Mouse (Mus musculus) limb, embryonic 12.5 days (tissue): Measurements from ENCODE around the gene Ubl7. TPM values are rescaled to one million over a fixed set of nuclear protein-coding genes. Genes with fewer than 3 reads are reported as not detected.

Experiments
- ATAC-seq: fragments of 200-750 bp; cut with Nextera tagmentation; 2 replicates; pipeline ENCODE4 v1.8.0; 2017; ENCODE audit warnings: low read depth, moderate TSS enrichment; ENCODE audit not compliant: insufficient number of reproducible peaks, insufficient read depth, low FRiP score, low TSS enrichment
- H3K27ac ChIP-seq: fragments of 300-500 bp; sonication (generic); 2 replicates; pipeline ENCODE4 v1.5.1; 2016; ENCODE audit warnings: mild to moderate bottlenecking, moderate library complexity
- H3K27me3 ChIP-seq: fragments of 300-500 bp; sonication (generic); 2 replicates; pipeline ENCODE4 v1.6.1; 2016; ENCODE audit warnings: mild to moderate bottlenecking, moderate library complexity
- H3K36me3 ChIP-seq: fragments of 300-500 bp; sonication (generic); 2 replicates; pipeline ENCODE4 v1.6.1; 2016; ENCODE audit warnings: mild to moderate bottlenecking, moderate library complexity
- H3K4me1 ChIP-seq: fragments of 300-500 bp; sonication (generic); replicated peaks from 2 replicates; pipeline ENCODE4 v1.6.1; 2016
- H3K4me2 ChIP-seq: fragments of 300-500 bp; sonication (generic); 2 replicates; pipeline ENCODE4 v1.6.1; 2016; ENCODE audit warnings: mild to moderate bottlenecking, moderate library complexity
- H3K4me3 ChIP-seq: fragments of 300-500 bp; sonication (generic); replicated peaks from 2 replicates; pipeline ENCODE4 v1.5.1; 2016; ENCODE audit warnings: mild to moderate bottlenecking
- H3K9ac ChIP-seq: fragments of 300-500 bp; sonication (generic); replicated peaks from 2 replicates; pipeline ENCODE4 v1.6.1; 2016; ENCODE audit warnings: mild to moderate bottlenecking, moderate library complexity
- H3K9me3 ChIP-seq: fragments of 300-500 bp; sonication (generic); 2 replicates; pipeline ENCODE4 v1.6.1; 2016; ENCODE audit warnings: mild to moderate bottlenecking, moderate library complexity
- WGBS: fragments of 180-500 bp; shearing (Covaris S2); methylation state at CpG from one replicate; pipeline ENCODE4 v1.1.7; 2016; 5-methylcytosine and 5-hydroxymethylcytosine counted together
- polyA plus RNA-seq: library from polyadenylated mRNA; unstranded; fragments of >200 nt; fragmentation: Nextera tagmentation; extraction: Ambion mirVana; gene quantifications from 2 replicates; pipeline ENCODE4 v1.2.1, GENCODE M21; 2016

Gene Ubl7
- polyA plus RNA-seq, 1 experiment from 2014 or later: 124 TPM

DNA sequence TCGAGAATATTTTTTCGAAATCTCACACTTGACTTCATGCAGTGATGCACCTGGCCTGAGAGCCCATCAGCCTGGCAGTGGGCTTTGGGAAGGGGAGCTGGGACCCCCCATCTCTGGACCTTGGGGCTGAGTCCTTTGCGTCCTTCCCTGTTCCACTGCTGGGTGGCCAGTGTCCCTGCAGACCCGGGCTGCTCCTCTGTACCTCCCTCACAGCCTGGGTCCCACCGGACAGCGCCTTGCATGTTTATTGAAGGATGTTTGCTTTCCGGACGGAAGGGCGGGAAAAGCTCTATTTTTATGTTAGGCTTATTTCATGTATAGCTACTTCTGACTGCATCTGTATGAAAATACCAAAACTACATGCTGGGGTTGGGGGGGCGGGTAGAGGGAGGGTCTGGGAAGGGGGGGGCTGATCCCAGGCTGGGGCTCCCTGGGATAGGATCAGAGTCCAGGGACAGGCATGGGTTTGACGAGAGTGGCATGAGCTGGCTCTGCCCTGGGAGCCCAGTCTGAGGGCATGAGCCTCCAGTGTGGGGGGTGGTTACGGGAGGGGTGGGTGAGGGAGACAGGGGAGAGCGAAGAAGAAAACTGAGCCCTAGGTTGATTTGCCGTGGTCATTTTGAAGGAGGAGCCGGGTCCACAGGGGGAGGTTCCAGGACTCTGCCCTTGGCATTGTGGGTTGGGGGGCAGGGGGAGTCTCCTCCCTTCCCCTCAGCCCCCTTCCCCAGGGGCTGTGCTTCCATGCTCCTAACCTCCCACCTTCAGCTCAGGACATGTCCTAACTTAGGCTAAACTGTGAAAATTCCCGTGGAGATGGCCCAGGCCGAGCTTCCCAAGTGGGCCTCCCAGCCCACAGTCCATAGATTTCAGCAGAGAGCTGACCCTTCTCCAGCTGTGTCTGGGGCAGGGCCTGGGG is 51.3 kb downstream of the Ubl7 start:
- H3K9me3 ChIP-seq: no peaks in the 10 kb centered on the region
- no peak overlapping the region for H3K4me3 ChIP-seq
- no peaks in the 10 kb centered on the region for H3K36me3 ChIP-seq
- no peak overlapping the region for H3K4me2 ChIP-seq
- H3K27ac ChIP-seq: no peak overlapping the region
- H3K9ac ChIP-seq: no peak overlapping the region
- 71% methylated on average over 17 of the region's 17 CpGs for WGBS
- H3K27me3 ChIP-seq: no peaks in the 10 kb centered on the region
- H3K4me1 ChIP-seq: peaks cover 10% of the 10 kb centered on the region
- ATAC-seq: no peak

DNA sequence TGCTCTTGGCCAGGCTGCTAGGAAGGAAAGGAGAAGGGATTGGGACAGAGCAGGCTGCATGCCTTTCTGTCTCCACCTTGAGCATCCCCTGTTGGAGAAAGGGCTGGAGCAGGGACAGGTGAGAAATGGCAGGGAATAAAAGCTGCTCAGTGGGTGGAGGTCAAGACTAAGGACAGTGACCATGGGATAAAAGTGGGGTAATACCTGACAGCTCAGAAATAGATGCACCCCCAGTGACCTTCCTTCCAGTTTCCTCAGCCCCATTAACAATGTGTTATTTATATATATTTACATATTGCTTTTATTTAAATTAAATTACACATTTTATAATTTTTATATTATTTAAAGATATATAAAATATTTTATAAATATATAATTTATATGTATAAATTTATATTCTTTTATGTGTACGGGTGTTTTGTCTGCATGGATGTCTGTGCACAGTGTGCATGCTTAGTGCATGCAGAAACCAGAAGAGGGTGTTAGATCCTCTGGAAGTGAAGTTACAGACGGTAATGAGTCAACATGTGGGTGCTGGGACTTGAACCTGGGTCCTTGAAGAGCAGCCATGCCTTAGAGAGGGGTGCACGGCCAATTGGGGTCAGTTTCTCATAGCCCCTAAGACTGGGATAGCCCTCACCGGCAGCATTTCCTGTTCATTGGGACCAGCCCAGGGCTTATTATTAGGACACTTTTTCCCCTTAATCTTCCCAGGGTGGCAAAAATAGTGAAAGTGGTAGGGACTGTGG is 52.6 kb downstream of the Ubl7 start:
- H3K27ac ChIP-seq: no peak overlapping the region
- H3K9me3 ChIP-seq: no peaks in the 10 kb centered on the region
- no peak overlapping the region for H3K4me2 ChIP-seq
- 85% methylated on average over 4 of the region's 4 CpGs for WGBS
- H3K4me1 ChIP-seq: peaks cover 10% of the 10 kb centered on the region
- H3K4me3 ChIP-seq: no peak overlapping the region
- ATAC-seq: no peak
- no peaks in the 10 kb centered on the region for H3K27me3 ChIP-seq
- no peaks in the 10 kb centered on the region for H3K36me3 ChIP-seq
- no peak overlapping the region for H3K9ac ChIP-seq

DNA sequence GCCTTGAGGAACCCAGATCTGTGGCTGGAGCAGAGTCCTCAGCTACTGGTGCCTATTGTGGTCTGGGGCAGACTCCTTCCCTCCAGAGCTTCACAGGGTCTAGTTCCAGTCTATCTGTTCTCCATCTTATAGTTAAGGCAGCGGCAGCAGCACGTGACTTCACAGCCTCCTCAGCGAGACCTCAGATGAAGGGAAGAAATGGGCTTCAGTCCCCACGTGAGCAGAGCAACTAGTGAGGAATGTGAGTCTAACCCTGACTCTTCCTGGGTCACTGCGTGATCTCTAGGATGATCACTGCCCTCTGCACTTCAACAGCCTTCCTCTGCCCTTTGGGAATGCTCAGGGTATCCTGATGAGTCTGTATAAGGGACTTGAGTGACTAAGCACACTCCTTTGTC is 53.2 kb downstream of the Ubl7 start:
- Histone ChIP-seq H3K27ac (no peak overlapping the region), H3K9ac (no peak overlapping the region), H3K4me1 (peaks cover 10% of the 10 kb centered on the region), H3K4me3 (no peak overlapping the region), H3K36me3 (no peaks in the 10 kb centered on the region), H3K9me3 (no peaks in the 10 kb centered on the region), H3K4me2 (no peak overlapping the region), H3K27me3 (no peaks in the 10 kb centered on the region)
- no peak for ATAC-seq
- 83% methylated on average over 5 of the region's 5 CpGs for WGBS

- ATAC-seq: no peak
- no peak overlapping the region for H3K9ac ChIP-seq
- no peak overlapping the region for H3K4me3 ChIP-seq
- H3K27me3 ChIP-seq: no peaks in the 10 kb centered on the region
- no peak overlapping the region for H3K27ac ChIP-seq
- H3K4me2 ChIP-seq: no peak overlapping the region
- no peaks in the 10 kb centered on the region for H3K9me3 ChIP-seq
- WGBS: 76% methylated on average over 6 of the region's 6 CpGs
- H3K4me1 ChIP-seq: peaks cover 13% of the 10 kb centered on the region
- no peaks in the 10 kb centered on the region for H3K36me3 ChIP-seq
These were observed 53.9 kb downstream of the Ubl7 start for GRCm38 (mm10) chr9:57964528-57965250.

DNA sequence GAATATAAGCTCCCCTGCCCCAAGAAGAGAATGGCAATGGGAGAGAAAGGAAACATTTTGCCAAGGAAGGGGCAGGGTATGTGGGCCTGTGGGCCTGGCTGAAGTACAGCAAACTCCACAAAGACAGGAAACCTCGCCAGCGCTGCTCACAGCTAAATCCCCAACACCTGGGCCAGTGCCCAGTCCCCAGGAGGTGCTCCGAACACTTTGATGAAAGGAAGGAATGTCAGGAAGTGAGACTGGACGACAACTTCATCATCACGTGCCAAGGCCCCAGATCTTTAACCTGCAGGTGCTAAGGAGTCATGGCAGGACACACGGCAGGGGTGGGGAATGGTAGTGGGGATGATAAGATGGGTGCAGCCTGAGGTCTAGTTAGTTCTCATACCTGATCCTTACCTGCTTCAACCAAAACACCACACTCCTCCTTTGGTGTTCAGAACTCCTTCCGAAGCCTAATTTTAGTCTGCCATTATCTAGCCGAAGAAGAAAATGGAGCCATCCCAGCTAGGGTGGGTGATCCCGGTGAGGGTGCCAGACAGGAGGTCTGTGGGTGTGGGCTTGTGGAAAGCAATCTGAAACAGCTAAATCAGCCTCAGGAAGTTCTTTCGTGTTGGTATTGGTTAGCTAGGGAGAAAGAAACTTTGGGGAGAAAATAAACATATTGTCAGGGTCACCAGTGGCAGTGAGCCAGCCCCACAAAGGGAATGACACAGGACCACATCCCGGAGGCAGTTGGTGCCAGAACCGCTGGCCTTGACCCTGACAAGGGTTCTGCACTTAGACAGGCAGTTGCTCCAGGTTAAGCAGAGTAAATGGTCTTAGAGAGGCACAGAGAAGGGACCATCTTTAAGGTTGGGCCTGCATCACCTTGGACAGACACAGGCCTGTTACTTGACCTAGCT is 54.8 kb downstream of the Ubl7 start:
- no peak for ATAC-seq
- no peaks in the 10 kb centered on the region for H3K9me3 ChIP-seq
- no peak overlapping the region for H3K4me3 ChIP-seq
- H3K4me1 ChIP-seq: peaks cover 20% of the 10 kb centered on the region
- H3K27ac ChIP-seq: no peak overlapping the region
- no peaks in the 10 kb centered on the region for H3K27me3 ChIP-seq
- 59% methylated on average over 12 of the region's 12 CpGs for WGBS
- H3K9ac ChIP-seq: no peak overlapping the region
- H3K4me2 ChIP-seq: no peak overlapping the region
- H3K36me3 ChIP-seq: no peaks in the 10 kb centered on the region

DNA sequence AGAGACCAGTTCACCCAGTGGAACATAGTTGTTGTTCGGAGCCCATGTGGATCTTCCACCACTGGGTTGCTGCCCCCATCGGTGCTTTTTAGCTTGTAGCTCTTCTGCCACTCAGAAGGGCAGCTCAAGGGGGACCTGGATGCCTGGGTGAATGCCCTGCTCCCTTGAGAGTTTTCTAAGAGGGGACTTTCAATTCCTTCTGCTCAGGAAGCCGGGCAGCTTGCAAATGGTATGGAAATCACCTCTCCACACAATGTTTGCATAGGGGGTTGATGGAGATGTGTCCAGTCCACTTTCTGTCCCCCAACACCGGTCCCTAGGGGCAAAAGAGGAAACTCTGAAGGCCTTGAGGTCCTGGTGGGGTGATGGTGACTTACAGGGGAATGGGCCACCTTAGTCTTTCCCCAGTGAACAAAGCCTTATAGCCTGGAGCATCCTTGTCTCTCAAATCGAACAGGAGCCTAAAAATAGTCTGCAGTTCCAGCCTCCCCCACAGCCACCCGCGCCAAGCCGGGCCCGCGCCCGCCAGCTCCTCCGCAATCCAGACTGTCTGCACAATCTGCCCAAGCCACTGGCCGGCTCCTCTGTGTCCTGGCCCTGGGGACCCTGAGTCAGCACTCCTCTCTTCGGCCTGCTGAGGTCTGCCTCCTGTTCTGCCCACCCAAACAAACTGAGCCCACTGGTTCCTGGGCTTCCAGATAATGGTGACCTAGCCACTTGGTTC is 56.6 kb downstream of the Ubl7 start:
- Histone ChIP-seq H3K9ac (no peak overlapping the region), H3K27ac (no peak overlapping the region), H3K4me3 (no peak overlapping the region), H3K4me2 (no peak overlapping the region), H3K27me3 (no peaks in the 10 kb centered on the region), H3K9me3 (no peaks in the 10 kb centered on the region), H3K4me1 (peaks cover 27% of the 10 kb centered on the region), H3K36me3 (no peaks in the 10 kb centered on the region)
- no peak for ATAC-seq
- 80% methylated on average over 14 of the region's 14 CpGs for WGBS

- no peak for ATAC-seq
- Histone ChIP-seq H3K9me3 (no peaks in the 10 kb centered on the region), H3K9ac (no peak overlapping the region), H3K4me2 (no peak overlapping the region), H3K4me1 (peaks cover 30% of the 10 kb centered on the region), H3K27me3 (no peaks in the 10 kb centered on the region), H3K36me3 (no peaks in the 10 kb centered on the region), H3K4me3 (no peak overlapping the region), H3K27ac (no peak overlapping the region)
- WGBS: 90% methylated on average over 9 of the region's 9 CpGs
These were observed 57.5 kb downstream of the Ubl7 start for GRCm38 (mm10) chr9:57968166-57968771.

DNA sequence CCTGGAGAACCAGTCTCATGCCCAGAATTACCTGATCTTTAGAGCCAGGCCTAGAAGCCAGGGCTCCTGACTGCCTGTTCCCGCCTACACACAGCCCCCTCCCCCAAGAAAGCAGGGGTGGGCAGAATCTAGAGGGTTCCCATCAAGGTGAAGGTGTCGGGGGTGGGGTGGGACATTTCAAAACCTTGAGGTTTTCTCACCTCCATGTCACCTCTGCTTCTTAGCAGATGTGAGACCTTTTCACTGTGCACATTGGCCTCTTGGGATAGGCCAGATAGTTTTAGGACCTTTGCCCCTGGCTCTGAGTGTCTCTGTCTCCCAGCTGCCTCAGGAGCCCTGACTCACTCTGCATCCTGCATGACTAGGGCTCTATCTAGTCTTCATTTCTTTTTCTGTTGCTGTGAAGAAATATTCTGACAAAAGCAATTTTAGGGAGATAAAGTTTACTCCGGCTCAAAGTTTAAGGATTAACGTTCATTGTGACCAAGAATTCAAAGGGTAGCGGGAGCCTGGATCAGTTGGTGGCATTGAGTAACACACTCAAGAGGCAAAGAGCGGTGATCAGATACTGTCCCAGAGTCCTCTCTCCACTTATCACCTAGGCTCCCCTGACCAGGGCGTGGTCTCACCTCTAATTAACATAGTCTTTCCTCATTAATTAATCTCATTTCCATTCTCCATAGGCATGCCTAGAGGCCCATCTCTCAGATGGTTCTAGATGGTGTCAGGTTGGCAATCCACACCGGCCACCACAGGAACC is 58.2 kb downstream of the Ubl7 start:
- Histone ChIP-seq H3K27me3 (no peaks in the 10 kb centered on the region), H3K9me3 (no peaks in the 10 kb centered on the region), H3K36me3 (no peaks in the 10 kb centered on the region), H3K4me1 (peaks cover 37% of the 10 kb centered on the region), H3K9ac (no peak overlapping the region), H3K4me2 (no peak overlapping the region), H3K27ac (no peak overlapping the region), H3K4me3 (no peak overlapping the region)
- WGBS: 88% methylated on average over 8 of the region's 8 CpGs
- no peak for ATAC-seq

- Histone ChIP-seq H3K27ac (no peak overlapping the region), H3K27me3 (no peaks in the 10 kb centered on the region), H3K4me2 (no peak overlapping the region), H3K36me3 (no peaks in the 10 kb centered on the region), H3K9me3 (no peaks in the 10 kb centered on the region), H3K4me3 (no peak overlapping the region), H3K9ac (no peak overlapping the region), H3K4me1 (peaks cover 43% of the 10 kb centered on the region)
- WGBS: 68% methylated on average over 11 of the region's 11 CpGs
- ATAC-seq: no peak
These were observed 59.1 kb downstream of the Ubl7 start for GRCm38 (mm10) chr9:57969736-57970495.
